Mouse (Mus musculus): ENCODE data around the gene Zfp969. TPM values are rescaled to one million over a fixed set of nuclear protein-coding genes. Genes with fewer than 3 reads are reported as not detected.

Gene Zfp969
- polyA plus RNA-seq (2015; fragmentation: Nextera tagmentation; extraction: Ambion mirVana) = 14.9 and 27.2 TPM in 2 replicates

GRCm38 (mm10) chr2:175703546-175703945, at the start of gene Zfp969:
Gene Zfp969 (minus strand): TSS chr2:175703646.

GRCm38 (mm10) chr2:175741237-175741636, 37.8 kb upstream of the Zfp969 start, which contains the start of gene Gm2007:
Gene Gm2007 (plus strand): TSS chr2:175741537.

DNA sequence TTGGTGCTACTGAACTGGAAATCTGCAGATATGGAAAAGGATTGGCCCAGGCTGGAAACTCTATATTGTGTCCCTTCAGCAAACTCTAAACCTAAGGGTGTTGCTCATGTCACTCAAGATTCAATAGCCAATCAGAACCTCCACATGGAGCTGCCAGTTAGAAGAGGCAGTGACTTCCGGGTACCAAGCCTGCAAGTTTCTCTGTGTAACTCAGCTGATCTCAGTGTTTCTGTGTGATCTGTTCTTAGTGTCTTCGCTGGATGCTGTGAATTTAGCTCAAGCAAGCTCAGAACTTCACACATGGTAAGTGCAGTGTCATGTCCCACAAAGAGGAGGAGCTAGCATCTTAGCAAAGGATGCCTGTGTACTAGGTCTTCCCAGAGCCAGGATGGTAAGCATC, 59.8 kb downstream of the Zfp969 start, which contains the start of gene Gm11007:
Gene Gm11007, plus strand, starts transcription at position 301 of the 400 bp plus-strand sequence.

Other genes with a start within 250 kb of the Zfp969 start
- gene Zfp965, start 233.7 kb downstream of the Zfp969 start, polyA plus RNA-seq (2015; fragmentation: Nextera tagmentation; extraction: Ambion mirVana) = 9.8 and 10.0 TPM in 2 replicates
- 3.1 TPM in 1 of 2 replicates, not detected in the other for gene Gm11007, start 59.7 kb downstream of the Zfp969 start, polyA plus RNA-seq (2015; fragmentation: Nextera tagmentation; extraction: Ambion mirVana)
- gene Gm2007, start 37.9 kb upstream of the Zfp969 start, polyA plus RNA-seq (2015; fragmentation: Nextera tagmentation; extraction: Ambion mirVana) = 3.1 TPM in 1 of 2 replicates, not detected in the other
- gene Gm14288, start 97.4 kb upstream of the Zfp969 start, polyA plus RNA-seq (2015; fragmentation: Nextera tagmentation; extraction: Ambion mirVana) = 1.8 and 2.3 TPM in 2 replicates
- 34.2 and 38.5 TPM in 2 replicates for gene Gm6710, start 165.6 kb upstream of the Zfp969 start, polyA plus RNA-seq (2015; fragmentation: Nextera tagmentation; extraction: Ambion mirVana)
- gene Zfp966, start 227.5 kb upstream of the Zfp969 start, polyA plus RNA-seq (2015; fragmentation: Nextera tagmentation; extraction: Ambion mirVana) = 0.49 and 0.65 TPM in 2 replicates

Data from neural tube, postnatal 0 days (tissue).